Comparison of ENCODE assay signal across 26 mouse cellular contexts in genomic region chr19:38033735-38034057, GRCm38 (mm10). TPM values are rescaled to one million over a fixed set of nuclear protein-coding genes. Genes with fewer than 3 reads are reported as not detected.
DNase-seq lines count a peak whose midpoint lies in the region; ATAC-seq and TF ChIP-seq lines count a peak whose summit lies in the region.
"Had no signal": no experiment of that assay in that cellular context is flagged by ENCODE, and none has a peak within 500 bp of the region (broad histone marks: within the 10 kb centered on the region; RNA-seq: fewer than 3 reads in every experiment).

No protein-coding gene starts in this region.

- H3K79me2 ChIP-seq in myocyte (ENCODE audit: control insufficient read depth, insufficient read depth) = peaks cover 73% of the 10 kb centered on the region

- H3K27ac ChIP-seq in intestine, embryonic 15.5 days = peak overlapping the region; percentile 96
- no peak overlapping the region for H3K27ac ChIP-seq in thymus, adult 2 months (ENCODE audit: control insufficient read depth, insufficient read depth, low read length)
- H3K27ac ChIP-seq: embryonic facial prominence, embryonic 12.5 days; forebrain, embryonic 12.5 days; gastrocnemius, adult 2 months; left cerebral cortex, adult 2 months; limb, embryonic 12.5 days; neural tube, embryonic 13.5 days had no signal

- no peak for DNase-seq in thymus, adult 2 months
- no peak for DNase-seq in left cerebral cortex, adult 18-20 months (ENCODE audit: low spot score in 2 of 2)
- no peak for DNase-seq in gastrocnemius, postnatal 25 days
- DNase-seq in gastrocnemius, postnatal 4 days (ENCODE audit: low spot score in 2 of 2) = no peak
- DNase-seq: adrenal gland, postnatal 10 days; cerebellum, adult 18-20 months; cerebellum, postnatal 14 days; gastrocnemius, adult 2 months; heart, adult 18-20 months; heart, postnatal 10 days; layer of hippocampus, adult 9-11 months; liver, postnatal 0 days; lung, postnatal 10 days; midbrain, embryonic 14.5 days; thymus, postnatal 14 days had no signal

- no peaks in the 10 kb centered on the region for H3K36me3 ChIP-seq in intestine, embryonic 15.5 days
- H3K36me3 ChIP-seq in myocyte (ENCODE audit: control insufficient read depth, insufficient read depth) = no peaks in the 10 kb centered on the region
- H3K36me3 ChIP-seq in thymus, adult 2 months (ENCODE audit: control insufficient read depth, insufficient read depth, low read length) = no peaks in the 10 kb centered on the region
- H3K36me3 ChIP-seq: embryonic facial prominence, embryonic 12.5 days; forebrain, embryonic 12.5 days; heart, embryonic 12.5 days; limb, embryonic 12.5 days; neural tube, embryonic 13.5 days had no signal

- no peak overlapping the region for H3K9ac ChIP-seq in intestine, embryonic 15.5 days
- H3K9ac ChIP-seq: embryonic facial prominence, embryonic 12.5 days; forebrain, embryonic 12.5 days; heart, embryonic 12.5 days; limb, embryonic 12.5 days; liver, postnatal 0 days; neural tube, embryonic 13.5 days had no signal

- no peak overlapping the region for H3K4me3 ChIP-seq in intestine, embryonic 15.5 days (replicated peaks)
- no peak overlapping the region for H3K4me3 ChIP-seq in myocyte
- H3K4me3 ChIP-seq in thymus, adult 2 months (ENCODE audit: control insufficient read depth, insufficient read depth, low read length) = no peak overlapping the region
- H3K4me3 ChIP-seq: embryonic facial prominence, embryonic 12.5 days; erythroblast, embryonic 14.5 days; forebrain, embryonic 12.5 days; gastrocnemius, adult 2 months; heart, embryonic 12.5 days; left cerebral cortex, adult 2 months; limb, embryonic 12.5 days; neural tube, embryonic 13.5 days had no signal

- no peaks in the 10 kb centered on the region for H3K9me3 ChIP-seq in intestine, embryonic 15.5 days
- H3K9me3 ChIP-seq: embryonic facial prominence, embryonic 12.5 days; forebrain, embryonic 12.5 days; heart, embryonic 12.5 days; limb, embryonic 12.5 days; neural tube, embryonic 13.5 days had no signal

- no peak for TF ChIP-seq POLR2A in myocyte (IDR thresholded peaks at IDR 0.05; ENCODE audit: insufficient read length, low read depth)
- TF ChIP-seq POLR2A in thymus, adult 2 months (IDR thresholded peaks at IDR 0.05; ENCODE audit: control insufficient read depth, extremely low read depth, insufficient read depth, low read length, poor library complexity) = no peak

- no peaks in the 10 kb centered on the region for H3K27me3 ChIP-seq in intestine, embryonic 15.5 days (replicated peaks)
- no peaks in the 10 kb centered on the region for H3K27me3 ChIP-seq in myocyte (ENCODE audit: control insufficient read depth, insufficient read depth, insufficient read length)
- H3K27me3 ChIP-seq in thymus, adult 2 months (ENCODE audit: control insufficient read depth, insufficient read depth, low read length) = no peaks in the 10 kb centered on the region
- H3K27me3 ChIP-seq: embryonic facial prominence, embryonic 12.5 days; heart, embryonic 12.5 days; limb, embryonic 12.5 days; neural tube, embryonic 13.5 days had no signal

- TF ChIP-seq CTCF in thymus, adult 2 months (IDR thresholded peaks at IDR 0.05; ENCODE audit: borderline replicate concordance, control insufficient read depth, extremely low read depth, insufficient read depth, low read length, poor library complexity) = no peak

- H3K4me1 ChIP-seq in intestine, embryonic 15.5 days (replicated peaks) = peaks cover 19% of the 10 kb centered on the region
- H3K4me1 ChIP-seq in thymus, adult 2 months (replicated peaks; ENCODE audit: control insufficient read depth, insufficient read depth, low read length) = peaks cover 8% of the 10 kb centered on the region
- H3K4me1 ChIP-seq: forebrain, embryonic 12.5 days; neural tube, embryonic 13.5 days had no signal

- H3K4me2 ChIP-seq in intestine, embryonic 15.5 days (replicated peaks) = peak overlapping the region; percentile 52; the same call in 1 of the 2 replicates
- peak overlapping the region; percentile 60 for H3K4me2 ChIP-seq in myocyte (ENCODE audit: low read depth)
- H3K4me2 ChIP-seq: embryonic facial prominence, embryonic 12.5 days; forebrain, embryonic 12.5 days; heart, embryonic 12.5 days; limb, embryonic 12.5 days; liver, embryonic 11.5 days; neural tube, embryonic 13.5 days had no signal

- peak; percentile 74 for ATAC-seq in common myeloid progenitor, adult 5-6 weeks (replicated peaks; ENCODE audit: low read depth, poor library complexity, severe bottlenecking)
- no peak for ATAC-seq in intestine, embryonic 15.5 days
- ATAC-seq: liver, postnatal 0 days had no signal

- WGBS in intestine, embryonic 15.5 days = 68% methylated on average over 2 of the region's 2 CpGs
- 49% methylated on average over 2 of the region's 2 CpGs for WGBS in thymus, adult 2 months

- H3ac ChIP-seq in myocyte (ENCODE audit: control insufficient read depth, insufficient read length) = no peak overlapping the region

TF ChIP-seq in myocyte, 11 proteins besides CTCF, POLR2A, EP300 and RAD21:
- peak; percentile 56 for TF ChIP-seq USF1 (IDR thresholded peaks at IDR 0.05; ENCODE audit: low read depth)
- TF ChIP-seq CEBPB (IDR thresholded peaks at IDR 0.05; ENCODE audit: insufficient read depth, poor library complexity, severe bottlenecking) = no peak
- no peak for TF ChIP-seq TCF3 (IDR thresholded peaks at IDR 0.05; ENCODE audit: insufficient read length, low read depth)
- TF ChIP-seq MYOD1 (IDR thresholded peaks at IDR 0.05; ENCODE audit: control insufficient read depth in 1 of 3, insufficient read length in 2 of 3, low read depth in 2 of 3) = peak in 2 of 3 experiments; percentile 81 to 82

RNA-seq across cellular contexts. Expression of gene Myof, which starts 9.7 kb away (rescaled TPM):
- total RNA-seq in common myeloid progenitor, adult 5-6 weeks (2017) = 4.0 and 5.3 TPM in 2 replicates
- polyA plus RNA-seq in intestine, embryonic 15.5 days (2015; fragmentation: Nextera tagmentation; extraction: Ambion mirVana) = 9.4 and 10.1 TPM in 2 replicates
- polyA plus RNA-seq in myocyte (2012; fragmentation: generic; extraction: Trizol) = 76.9 TPM
- polyA plus RNA-seq in thymus, adult 2 months (2012; rRNA removed) = 6.4 and 8.1 TPM in 2 replicates
- total RNA-seq in left cerebral cortex, adult 18-20 months (2021) = 1 to 10 TPM; 5.3 TPM
- 1 to 10 TPM; 5.3 to 8.8 TPM for total RNA-seq in gastrocnemius, postnatal 25 days (2021)
- 10 to 100 TPM; 20.7 to 21.8 TPM for total RNA-seq in gastrocnemius, postnatal 4 days (2021)
- polyA plus RNA-seq: erythroblast, embryonic 14.5 days had no signal

RNA-seq across cellular contexts. Expression of gene Cep55, which starts 21.1 kb away (rescaled TPM):
- total RNA-seq in common myeloid progenitor, adult 5-6 weeks (2017) = 42.0 and 48.3 TPM in 2 replicates
- 23.7 and 28.9 TPM in 2 replicates for polyA plus RNA-seq in intestine, embryonic 15.5 days (2015; fragmentation: Nextera tagmentation; extraction: Ambion mirVana)
- polyA plus RNA-seq in myocyte (2012; fragmentation: generic; extraction: Trizol) = 5.1 TPM
- polyA plus RNA-seq in thymus, adult 2 months (2012; rRNA removed) = 8.4 and 10.4 TPM in 2 replicates
- not detected for total RNA-seq in left cerebral cortex, adult 18-20 months (2021)
- total RNA-seq in gastrocnemius, postnatal 25 days (2021) = under 1 TPM; 0.10 to 0.29 TPM
- 1 to 10 TPM; 7.0 to 8.1 TPM for total RNA-seq in gastrocnemius, postnatal 4 days (2021)
- total RNA-seq: gastrocnemius, adult 2 months had no signal
- polyA plus RNA-seq: erythroblast, embryonic 14.5 days had no signal

Comparison
In these comparisons a context has a peak if more than half of its experiments do, and no peak if none do; other contexts are left out.
1. RNA of gene Cep55, which starts 21.1 kb away (total RNA-seq): 42.0 to 48.3 TPM in common myeloid progenitor, adult 5-6 weeks and 7.0 to 8.1 TPM in gastrocnemius, postnatal 4 days; 0.10 to 0.29 TPM in gastrocnemius, postnatal 25 days and not detected in left cerebral cortex, adult 18-20 months; every median in the first group is over 4 times any median in the second.